Mouse (Mus musculus) thymus, adult 2 months (tissue): ENCODE measurements at regions not wholly inside any gene's neighbourhood (a gene's known extent, or its start where the extent isn't known, plus 50 kb on each side); places are given as distances from the start of the nearest gene placed in this dataset.
A peak's percentile ranks its signal among the peaks of the same experiment; 100 is the strongest.

ENCODE experiments used
- DNase-seq: peaks from one replicate; pipeline ENCODE4 v3.0.0; 2021
- H3K27ac ChIP-seq: fragments of 200-500 bp; 2 replicates; pipeline ENCODE4 v1.5.1; 2012; ENCODE audit warnings: low read length, control low read depth; ENCODE audit not compliant: control insufficient read depth, insufficient read depth
- H3K27me3 ChIP-seq: fragments of 200-500 bp; 2 replicates; pipeline ENCODE4 v1.6.1; 2012; ENCODE audit warnings: mild to moderate bottlenecking, low read length, moderate library complexity, mixed read lengths; ENCODE audit not compliant: control insufficient read depth, insufficient read depth
- H3K36me3 ChIP-seq: fragments of 200-500 bp; 2 replicates; pipeline ENCODE4 v1.6.1; 2012; ENCODE audit warnings: mild to moderate bottlenecking, low read length, moderate library complexity; ENCODE audit not compliant: control insufficient read depth, insufficient read depth
- H3K4me1 ChIP-seq: fragments of 200-500 bp; replicated peaks from 2 replicates; pipeline ENCODE4 v1.6.1; 2012; ENCODE audit warnings: low read length; ENCODE audit not compliant: control insufficient read depth, insufficient read depth
- H3K4me3 ChIP-seq: fragments of 200-500 bp; 2 replicates; pipeline ENCODE4 v1.5.1; 2012; ENCODE audit warnings: mild to moderate bottlenecking, low read length, control low read depth, moderate library complexity; ENCODE audit not compliant: control insufficient read depth, insufficient read depth
- CTCF ChIP-seq: fragments of 200-500 bp; IDR thresholded peaks from 2 replicates; pipeline ENCODE4 v1.5.1; 2012; ENCODE audit warnings: mild to moderate bottlenecking, control low read depth, low read length, moderate library complexity, borderline replicate concordance; ENCODE audit not compliant: control insufficient read depth, poor library complexity, insufficient read depth; ENCODE audit errors: extremely low read depth
- POLR2A ChIP-seq: fragments of 200-500 bp; IDR thresholded peaks from 2 replicates; pipeline ENCODE4 v1.6.1; 2012; ENCODE audit warnings: mild to moderate bottlenecking, low read length, control low read depth, moderate library complexity; ENCODE audit not compliant: control insufficient read depth, poor library complexity, insufficient read depth; ENCODE audit errors: extremely low read depth
- WGBS: fragments of 180-500 bp; shearing (Covaris S2); methylation state at CpG from one replicate; pipeline ENCODE4 v1.1.7; 2018; 5-methylcytosine and 5-hydroxymethylcytosine counted together

DNA sequence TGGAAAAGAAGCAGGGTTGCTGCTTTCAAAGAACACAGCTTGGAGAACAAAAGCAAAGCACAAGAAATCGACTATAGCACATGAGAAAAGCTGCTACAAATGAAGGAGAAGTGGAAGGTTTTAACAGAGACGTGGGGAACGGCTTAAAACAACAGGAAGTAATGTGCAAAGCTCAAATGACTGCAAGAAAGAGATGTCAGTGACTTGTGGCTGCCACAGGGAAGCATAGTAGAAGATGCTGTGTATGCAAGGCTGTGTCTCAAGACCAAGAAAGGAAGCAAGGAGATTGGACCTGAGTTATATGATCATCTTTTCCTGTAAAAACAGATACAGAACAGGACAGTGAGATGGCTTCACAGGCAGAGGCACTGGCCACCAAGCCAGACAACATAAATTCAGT, 154.6 kb upstream of the Supt20 start:
- Histone ChIP-seq H3K4me1 (no peaks in the 10 kb centered on the region), H3K27me3 (no peaks in the 10 kb centered on the region), H3K4me3 (no peak overlapping the region), H3K36me3 (no peaks in the 10 kb centered on the region), H3K27ac (no peak overlapping the region)
- WGBS = 5% methylated on average over 3 of the region's 3 CpGs
- no peak for TF ChIP-seq POLR2A
- no peak for TF ChIP-seq CTCF
- DNase-seq = no peak

GRCm38 (mm10) chr3:54540540-54541080, 152.0 kb upstream of the Supt20 start:
- TF ChIP-seq CTCF (no peak), POLR2A (no peak)
- Histone ChIP-seq H3K27ac (no peak overlapping the region), H3K4me1 (no peaks in the 10 kb centered on the region), H3K36me3 (no peaks in the 10 kb centered on the region), H3K4me3 (no peak overlapping the region), H3K27me3 (no peaks in the 10 kb centered on the region)
- DNase-seq = no peak
- 88% methylated on average over 3 of the region's 3 CpGs for WGBS

GRCm38 (mm10) chr3:54541389-54541788, 151.2 kb upstream of the Supt20 start:
- Histone ChIP-seq H3K27me3 (no peaks in the 10 kb centered on the region), H3K4me3 (no peak overlapping the region), H3K27ac (no peak overlapping the region), H3K4me1 (no peaks in the 10 kb centered on the region), H3K36me3 (no peaks in the 10 kb centered on the region)
- no peak for TF ChIP-seq CTCF
- TF ChIP-seq POLR2A = no peak
- no peak for DNase-seq
- 93% methylated on average over 5 of the region's 5 CpGs for WGBS

- H3K4me1 ChIP-seq = no peaks in the 10 kb centered on the region
- no peak for TF ChIP-seq POLR2A
- no peak for TF ChIP-seq CTCF
Measured at GRCm38 (mm10) chr3:54545393-54545792, 147.2 kb upstream of the Supt20 start.

DNA sequence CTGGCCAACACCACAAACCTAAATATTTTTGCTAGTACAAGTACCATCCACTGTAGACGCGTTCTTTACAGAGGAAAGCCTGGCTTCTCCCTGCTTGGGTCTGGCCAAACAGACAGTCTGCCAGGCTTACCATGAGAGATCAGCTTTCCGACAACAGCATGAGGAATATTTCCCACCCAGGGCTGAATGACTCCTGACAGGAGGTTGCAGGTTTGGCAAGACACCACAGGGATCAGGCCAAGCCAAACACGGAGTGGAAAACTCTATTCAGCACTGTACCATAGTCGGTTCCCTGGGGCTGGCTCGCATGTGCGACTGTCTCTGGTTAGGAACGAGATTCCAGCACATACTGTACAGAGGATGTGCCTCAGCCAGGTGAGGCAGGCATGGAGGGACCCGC, 140.7 kb upstream of the Supt20 start:
- Histone ChIP-seq H3K4me3 (no peak overlapping the region), H3K36me3 (no peaks in the 10 kb centered on the region), H3K4me1 (no peaks in the 10 kb centered on the region), H3K27ac (no peak overlapping the region), H3K27me3 (no peaks in the 10 kb centered on the region)
- DNase-seq = no peak
- 94% methylated on average over 9 of the region's 9 CpGs for WGBS
- no peak for TF ChIP-seq CTCF
- TF ChIP-seq POLR2A = no peak

More at GRCm38 (mm10) chr3:54545393-54545792, 147.2 kb upstream of the Supt20 start:
- no peak overlapping the region for H3K4me3 ChIP-seq
- H3K27ac ChIP-seq = no peak overlapping the region
- H3K27me3 ChIP-seq = no peaks in the 10 kb centered on the region
- no peak for DNase-seq
- no peaks in the 10 kb centered on the region for H3K36me3 ChIP-seq

DNA sequence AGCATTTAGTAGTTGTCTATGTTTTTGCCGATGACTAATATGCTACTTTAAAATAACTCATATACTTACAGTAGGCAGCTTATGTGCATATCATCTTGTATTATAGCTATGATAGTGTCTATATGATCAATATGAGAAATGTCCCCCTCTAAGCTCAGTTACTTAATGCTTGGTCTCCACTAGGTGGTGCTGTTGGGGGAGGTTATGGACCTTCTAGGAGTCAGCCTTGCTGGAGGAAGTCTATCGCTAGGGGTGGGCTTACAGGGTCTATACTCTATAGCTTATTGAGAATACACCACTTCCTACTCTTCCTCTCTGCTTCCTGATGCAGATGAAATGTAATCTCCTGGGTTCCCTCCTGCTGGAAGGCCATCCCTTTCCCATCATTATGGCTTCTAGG, 136.7 kb upstream of the Supt20 start:
- 94% methylated on average over 2 of the region's 2 CpGs for WGBS
- H3K4me1 ChIP-seq = no peaks in the 10 kb centered on the region
- peak; percentile 10 for DNase-seq
- TF ChIP-seq CTCF = no peak
- no peaks in the 10 kb centered on the region for H3K36me3 ChIP-seq
- H3K27me3 ChIP-seq = no peaks in the 10 kb centered on the region
- H3K4me3 ChIP-seq = no peak overlapping the region
- H3K27ac ChIP-seq = no peak overlapping the region

- H3K27ac ChIP-seq = no peak overlapping the region
- H3K4me3 ChIP-seq = no peak overlapping the region
- no peaks in the 10 kb centered on the region for H3K4me1 ChIP-seq
- H3K27me3 ChIP-seq = no peaks in the 10 kb centered on the region
- WGBS = 92% methylated on average over 2 of the region's 2 CpGs
- TF ChIP-seq POLR2A (no peak), CTCF (no peak)
- DNase-seq = no peak
- H3K36me3 ChIP-seq = no peaks in the 10 kb centered on the region
Measured at GRCm38 (mm10) chr3:54559053-54559452, 133.6 kb upstream of the Supt20 start.
